Mouse (Mus musculus): Measurements from ENCODE around the gene Cables2. TPM values are rescaled to one million over a fixed set of nuclear protein-coding genes. Genes with fewer than 3 reads are reported as not detected.

Cables2 gene
- polyA plus RNA-seq, 1 experiment from 2014 or later, result 40.9 TPM

GRCm38 (mm10) chr2:180225044-180225761 lies 48.1 kb downstream of the Cables2 start:
- Histone ChIP-seq H3K4me1 (replicated peaks; ENCODE audit: control insufficient read depth, insufficient read depth, low read length) (peaks cover 14% of the 10 kb centered on the region), H3K4me2 (replicated peaks) (peak overlapping the region; percentile 99), H3K27ac (no peak overlapping the region), H3K36me3 (replicated peaks; ENCODE audit: control insufficient read depth, insufficient read depth) (no peaks in the 10 kb centered on the region), H3K4me3 (replicated peaks; ENCODE audit: low read length) (peak overlapping the region; percentile 57), H3K9ac (peak overlapping the region; percentile 64), H3K27me3 (ENCODE audit: control insufficient read depth, insufficient read depth, low read length) (peaks cover 34% of the 10 kb centered on the region), H3K9me3 (ENCODE audit: control insufficient read depth, low read length) (no peaks in the 10 kb centered on the region)
- ATAC-seq (ENCODE audit: low FRiP score) (peak; percentile 26), DNase-seq (ENCODE audit: low spot score) (no peak)
- under 1% methylated on average over 55 of the region's 55 CpGs for WGBS

- peak overlapping the region; percentile 99 for H3K4me2 ChIP-seq (replicated peaks)
- peaks cover 34% of the 10 kb centered on the region for H3K27me3 ChIP-seq (ENCODE audit: control insufficient read depth, insufficient read depth, low read length)
- no peak overlapping the region for H3K27ac ChIP-seq
- ATAC-seq (ENCODE audit: low FRiP score) (no peak), DNase-seq (ENCODE audit: low spot score) (no peak)
- 1% methylated on average over 11 of the region's 13 CpGs for WGBS
- peaks cover 14% of the 10 kb centered on the region for H3K4me1 ChIP-seq (replicated peaks; ENCODE audit: control insufficient read depth, insufficient read depth, low read length)
- no peak overlapping the region for H3K9ac ChIP-seq
- H3K36me3 ChIP-seq (replicated peaks; ENCODE audit: control insufficient read depth, insufficient read depth), result no peaks in the 10 kb centered on the region
- no peaks in the 10 kb centered on the region for H3K9me3 ChIP-seq (ENCODE audit: control insufficient read depth, low read length)
- H3K4me3 ChIP-seq (replicated peaks; ENCODE audit: low read length), result peak overlapping the region; percentile 57
These were observed 48.7 kb downstream of the Cables2 start for GRCm38 (mm10) chr2:180224647-180225043.

- Histone ChIP-seq H3K4me3 (replicated peaks; ENCODE audit: low read length) (no peak overlapping the region), H3K27ac (no peak overlapping the region), H3K4me2 (replicated peaks) (no peak overlapping the region), H3K9me3 (ENCODE audit: control insufficient read depth, low read length) (no peaks in the 10 kb centered on the region), H3K36me3 (replicated peaks; ENCODE audit: control insufficient read depth, insufficient read depth) (no peaks in the 10 kb centered on the region), H3K4me1 (replicated peaks; ENCODE audit: control insufficient read depth, insufficient read depth, low read length) (peaks cover 8% of the 10 kb centered on the region), H3K9ac (no peak overlapping the region), H3K27me3 (ENCODE audit: control insufficient read depth, insufficient read depth, low read length) (peaks cover 34% of the 10 kb centered on the region)
- 0 out of 2 replicates have a peak, but pooled peaks have one; percentile 34 for ATAC-seq (ENCODE audit: low FRiP score)
- WGBS, result 10% methylated on average over 6 of the region's 6 CpGs
- DNase-seq (ENCODE audit: low spot score), result no peak
These were observed 51.0 kb downstream of the Cables2 start for GRCm38 (mm10) chr2:180222250-180222649.

DNA sequence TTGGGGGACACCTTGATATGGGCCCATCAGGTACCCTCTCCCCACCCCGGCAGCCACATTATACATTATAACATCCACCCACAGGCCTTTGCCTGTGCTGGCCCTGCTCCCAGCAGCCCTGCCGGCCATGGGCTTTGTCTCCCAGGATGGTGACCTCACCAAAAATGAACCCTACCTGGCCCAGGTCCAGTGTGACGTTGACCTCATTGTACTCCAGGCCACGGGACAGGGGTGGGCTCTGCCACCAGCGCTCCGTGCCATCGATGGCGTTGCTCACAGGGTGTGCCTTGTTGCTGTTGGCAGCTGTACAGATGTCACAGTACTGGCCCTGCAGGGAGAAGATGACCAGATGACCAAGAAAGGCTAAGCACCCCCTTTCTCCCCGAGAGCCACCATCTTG lies 52.2 kb downstream of the Cables2 start:
- peaks cover 6% of the 10 kb centered on the region for H3K4me1 ChIP-seq (replicated peaks; ENCODE audit: control insufficient read depth, insufficient read depth, low read length)
- no peak overlapping the region for H3K27ac ChIP-seq
- no peak overlapping the region for H3K9ac ChIP-seq
- no peak overlapping the region for H3K4me3 ChIP-seq (replicated peaks; ENCODE audit: low read length)
- WGBS, result 94% methylated on average over 9 of the region's 9 CpGs
- ATAC-seq (ENCODE audit: low FRiP score), result no peak
- no peaks in the 10 kb centered on the region for H3K36me3 ChIP-seq (replicated peaks; ENCODE audit: control insufficient read depth, insufficient read depth)
- no peaks in the 10 kb centered on the region for H3K9me3 ChIP-seq (ENCODE audit: control insufficient read depth, low read length)
- no peak for DNase-seq (ENCODE audit: low spot score)
- H3K4me2 ChIP-seq (replicated peaks), result no peak overlapping the region
- H3K27me3 ChIP-seq (ENCODE audit: control insufficient read depth, insufficient read depth, low read length), result peaks cover 25% of the 10 kb centered on the region

- Histone ChIP-seq H3K9ac (no peak overlapping the region), H3K36me3 (replicated peaks; ENCODE audit: control insufficient read depth, insufficient read depth) (no peaks in the 10 kb centered on the region), H3K9me3 (ENCODE audit: control insufficient read depth, low read length) (no peaks in the 10 kb centered on the region), H3K4me1 (replicated peaks; ENCODE audit: control insufficient read depth, insufficient read depth, low read length) (no peaks in the 10 kb centered on the region; the same call in 1 of the 2 replicates), H3K4me2 (replicated peaks) (no peak overlapping the region), H3K27ac (no peak overlapping the region), H3K27me3 (ENCODE audit: control insufficient read depth, insufficient read depth, low read length) (peaks cover 16% of the 10 kb centered on the region), H3K4me3 (replicated peaks; ENCODE audit: low read length) (no peak overlapping the region)
- ATAC-seq (ENCODE audit: low FRiP score) (no peak), DNase-seq (ENCODE audit: low spot score) (no peak)
- WGBS, result 84% methylated on average over 9 of the region's 9 CpGs
These were observed 53.1 kb downstream of the Cables2 start for GRCm38 (mm10) chr2:180220165-180220564.

DNA sequence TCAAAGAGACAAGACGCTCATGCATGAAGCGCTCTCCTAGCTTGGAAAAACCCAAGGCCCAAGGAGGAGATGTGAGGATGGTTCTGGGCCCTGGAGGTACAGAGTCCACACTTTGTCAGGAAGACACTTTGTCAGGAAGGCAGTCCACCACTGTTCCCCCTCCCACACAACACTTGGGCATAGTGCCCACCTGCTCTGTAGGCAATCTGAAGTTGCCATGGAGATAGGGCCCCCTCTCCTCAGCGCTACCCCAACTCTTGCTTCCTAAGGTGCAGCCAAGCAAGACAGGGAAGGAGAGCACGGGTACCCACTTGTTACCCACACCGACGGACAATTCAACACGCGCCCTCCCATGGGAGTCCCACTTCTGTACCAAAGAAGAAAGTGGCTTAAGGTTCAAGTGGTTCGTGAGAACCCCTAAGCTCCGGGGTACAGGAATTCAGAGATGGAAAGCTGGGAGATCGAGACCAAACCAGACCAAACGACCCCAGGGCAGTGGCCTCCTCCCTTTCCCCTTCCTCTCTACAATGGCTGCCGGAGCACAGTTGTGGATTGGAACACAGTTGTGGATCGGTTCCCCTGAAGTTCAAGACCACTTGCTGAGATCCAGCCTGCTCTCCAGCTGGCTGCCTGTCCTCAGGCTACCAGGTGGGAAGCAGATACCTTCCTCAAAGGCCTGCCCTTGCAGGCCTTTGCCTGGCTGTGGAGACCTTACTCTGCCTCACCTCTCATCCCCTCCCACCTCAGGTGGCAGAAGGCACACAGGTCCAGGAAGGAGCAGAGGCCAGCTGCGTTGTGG lies 54.0 kb downstream of the Cables2 start:
- Histone ChIP-seq H3K9me3 (ENCODE audit: control insufficient read depth, low read length) (no peaks in the 10 kb centered on the region), H3K4me2 (replicated peaks) (no peak overlapping the region), H3K9ac (no peak overlapping the region), H3K4me3 (replicated peaks; ENCODE audit: low read length) (no peak overlapping the region), H3K4me1 (replicated peaks; ENCODE audit: control insufficient read depth, insufficient read depth, low read length) (no peaks in the 10 kb centered on the region; the same call in 1 of the 2 replicates), H3K27me3 (ENCODE audit: control insufficient read depth, insufficient read depth, low read length) (peaks cover 8% of the 10 kb centered on the region), H3K27ac (no peak overlapping the region), H3K36me3 (replicated peaks; ENCODE audit: control insufficient read depth, insufficient read depth) (no peaks in the 10 kb centered on the region)
- ATAC-seq (ENCODE audit: low FRiP score), result no peak
- WGBS, result 65% methylated on average over 15 of the region's 15 CpGs
- DNase-seq (ENCODE audit: low spot score), result no peak

- Histone ChIP-seq H3K4me3 (replicated peaks; ENCODE audit: low read length) (no peak overlapping the region), H3K27me3 (ENCODE audit: control insufficient read depth, insufficient read depth, low read length) (peaks cover 4% of the 10 kb centered on the region; the same call in 1 of the 2 replicates), H3K4me1 (replicated peaks; ENCODE audit: control insufficient read depth, insufficient read depth, low read length) (no peaks in the 10 kb centered on the region; the same call in 1 of the 2 replicates), H3K4me2 (replicated peaks) (no peak overlapping the region), H3K27ac (no peak overlapping the region), H3K9ac (no peak overlapping the region), H3K36me3 (replicated peaks; ENCODE audit: control insufficient read depth, insufficient read depth) (no peaks in the 10 kb centered on the region), H3K9me3 (ENCODE audit: control insufficient read depth, low read length) (no peaks in the 10 kb centered on the region)
- no peak for ATAC-seq (ENCODE audit: low FRiP score)
- 36% methylated on average over 5 of the region's 5 CpGs for WGBS
- DNase-seq (ENCODE audit: low spot score), result no peak
These were observed 54.6 kb downstream of the Cables2 start for GRCm38 (mm10) chr2:180218677-180219076.

GRCm38 (mm10) chr2:180218241-180218640 lies 55.1 kb downstream of the Cables2 start:
- no peak overlapping the region for H3K9ac ChIP-seq
- no peaks in the 10 kb centered on the region; the same call in 1 of the 2 replicates for H3K4me1 ChIP-seq (replicated peaks; ENCODE audit: control insufficient read depth, insufficient read depth, low read length)
- no peak overlapping the region for H3K4me2 ChIP-seq (replicated peaks)
- ATAC-seq (ENCODE audit: low FRiP score) (no peak), DNase-seq (ENCODE audit: low spot score) (no peak)
- WGBS, result 76% methylated on average over 3 of the region's 3 CpGs
- H3K9me3 ChIP-seq (ENCODE audit: control insufficient read depth, low read length), result no peaks in the 10 kb centered on the region
- no peak overlapping the region for H3K27ac ChIP-seq
- H3K27me3 ChIP-seq (ENCODE audit: control insufficient read depth, insufficient read depth, low read length), result 0 out of 2 replicates have a peak, but pooled peaks cover under 1% of the 10 kb centered on the region
- H3K36me3 ChIP-seq (replicated peaks; ENCODE audit: control insufficient read depth, insufficient read depth), result no peaks in the 10 kb centered on the region
- H3K4me3 ChIP-seq (replicated peaks; ENCODE audit: low read length), result no peak overlapping the region

- H3K27me3 ChIP-seq (ENCODE audit: control insufficient read depth, insufficient read depth, low read length), result no peaks in the 10 kb centered on the region
- H3K4me3 ChIP-seq (replicated peaks; ENCODE audit: low read length), result no peak overlapping the region
- WGBS, result 94% methylated on average over 8 of the region's 8 CpGs
- H3K27ac ChIP-seq, result no peak overlapping the region
- no peak overlapping the region for H3K9ac ChIP-seq
- no peaks in the 10 kb centered on the region; the same call in 1 of the 2 replicates for H3K4me1 ChIP-seq (replicated peaks; ENCODE audit: control insufficient read depth, insufficient read depth, low read length)
- ATAC-seq (ENCODE audit: low FRiP score), result no peak
- no peaks in the 10 kb centered on the region for H3K9me3 ChIP-seq (ENCODE audit: control insufficient read depth, low read length)
- no peak overlapping the region for H3K4me2 ChIP-seq (replicated peaks)
- H3K36me3 ChIP-seq (replicated peaks; ENCODE audit: control insufficient read depth, insufficient read depth), result no peaks in the 10 kb centered on the region
- no peak for DNase-seq (ENCODE audit: low spot score)
These were observed 55.7 kb downstream of the Cables2 start for GRCm38 (mm10) chr2:180217587-180217986.

All from hindbrain, embryonic 14.5 days (tissue).